Mouse (Mus musculus): Measurements from ENCODE around the gene Gm44511. TPM values are rescaled to one million over a fixed set of nuclear protein-coding genes. Genes with fewer than 3 reads are reported as not detected.

Gm44511 gene
- polyA plus RNA-seq, 1 experiment = not detected

Other genes starting within 250 kb of the Gm44511 start
- 16.5 and 18.7 TPM in 2 replicates for gene A2ml1, start 244.7 kb downstream of the Gm44511 start, polyA plus RNA-seq (2012; rRNA removed)
- not detected in 2 replicates for gene Klrb1a, start 202.8 kb downstream of the Gm44511 start, polyA plus RNA-seq (2012; rRNA removed)
- 0.06 TPM in 1 of 2 replicates, not detected in the other for gene Clec2h, start 163.9 kb downstream of the Gm44511 start, polyA plus RNA-seq (2012; rRNA removed)
- 0.15 TPM in 1 of 2 replicates, not detected in the other for gene Klrb1, start 103.3 kb downstream of the Gm44511 start, polyA plus RNA-seq (2012; rRNA removed)
- gene Klrb1c, start 37.1 kb downstream of the Gm44511 start, polyA plus RNA-seq (2012; rRNA removed) = 0.08 TPM in 1 of 2 replicates, not detected in the other
- not detected in 2 replicates for gene Klrb1b, start within 50 bp of the Gm44511 start, polyA plus RNA-seq (2012; rRNA removed)
- 0.12 and 0.15 TPM in 2 replicates for gene Clec2i, start 61.3 kb upstream of the Gm44511 start, polyA plus RNA-seq (2012; rRNA removed)
- gene BC035044, start 64.8 kb upstream of the Gm44511 start, polyA plus RNA-seq (2012; rRNA removed) = 2.0 and 2.3 TPM in 2 replicates
- 0.17 and 0.66 TPM in 2 replicates for gene Clec2g, start 108.1 kb upstream of the Gm44511 start, polyA plus RNA-seq (2012; rRNA removed)
- 0.04 TPM in 1 of 2 replicates, not detected in the other for gene Klrb1f, start 219.6 kb upstream of the Gm44511 start, polyA plus RNA-seq (2012; rRNA removed)